Mouse (Mus musculus) Muller cell, postnatal 12 days (primary cell): ENCODE results near the gene Cyp4a32.
"Not testable (repeated sequence)": the region's sequence is repeated elsewhere in the genome, so short reads cannot be mapped to it uniquely, and the experiment has no call there.

Experiments used
- DNase-seq: peaks from one replicate; pipeline ENCODE4 v3.0.0-alpha.2; 2015; ENCODE audit errors: inconsistent ontology term

Gene Cyp4a32

GRCm38 (mm10) chr4:115600611-115601010 lies at the start of gene Cyp4a32:
Gene Cyp4a32 (plus strand): TSS chr4:115600969.
- not testable (repeated sequence) for DNase-seq

DNA sequence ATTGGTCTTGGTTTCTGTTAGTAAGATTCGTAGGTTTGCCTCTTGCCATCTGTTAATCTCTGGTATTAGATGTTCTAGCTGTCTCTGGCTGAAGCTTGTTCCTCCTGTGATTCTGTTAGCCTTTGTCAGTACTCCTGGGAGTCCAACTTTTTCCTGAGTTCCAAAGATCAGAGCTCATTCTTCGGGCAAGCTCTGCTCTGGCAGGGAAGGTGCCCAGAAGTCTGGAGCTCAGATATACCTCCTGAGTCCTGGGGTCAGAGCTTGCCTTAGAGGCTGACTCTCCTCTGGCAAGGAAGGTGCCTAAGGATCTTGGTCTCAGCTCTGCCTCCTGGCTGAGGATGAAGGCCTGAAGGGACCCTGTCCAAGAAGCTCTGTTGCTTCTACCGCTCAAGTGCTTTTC lies 48.0 kb upstream of the Cyp4a32 start:
- no peak for DNase-seq

DNA sequence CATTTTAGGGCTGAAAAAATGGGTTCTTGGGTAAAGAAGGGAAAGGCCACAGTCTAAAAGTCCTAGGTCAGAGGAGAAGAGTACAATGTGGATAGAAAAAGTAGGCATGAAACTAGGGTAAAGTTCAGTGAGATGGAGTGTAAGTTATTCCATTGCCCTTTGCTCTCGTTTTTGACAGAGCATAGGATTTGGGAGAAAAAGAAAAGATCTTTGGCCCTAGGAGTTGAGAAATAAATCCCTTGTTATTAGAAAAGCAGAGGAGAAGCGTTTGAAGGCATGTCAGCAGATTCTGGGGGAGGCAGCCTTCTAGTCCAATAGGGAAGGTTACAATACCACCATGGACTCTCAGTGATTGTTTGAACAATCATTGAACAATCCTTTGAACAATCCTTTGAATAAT lies 45.3 kb upstream of the Cyp4a32 start:
- no peak for DNase-seq

DNA sequence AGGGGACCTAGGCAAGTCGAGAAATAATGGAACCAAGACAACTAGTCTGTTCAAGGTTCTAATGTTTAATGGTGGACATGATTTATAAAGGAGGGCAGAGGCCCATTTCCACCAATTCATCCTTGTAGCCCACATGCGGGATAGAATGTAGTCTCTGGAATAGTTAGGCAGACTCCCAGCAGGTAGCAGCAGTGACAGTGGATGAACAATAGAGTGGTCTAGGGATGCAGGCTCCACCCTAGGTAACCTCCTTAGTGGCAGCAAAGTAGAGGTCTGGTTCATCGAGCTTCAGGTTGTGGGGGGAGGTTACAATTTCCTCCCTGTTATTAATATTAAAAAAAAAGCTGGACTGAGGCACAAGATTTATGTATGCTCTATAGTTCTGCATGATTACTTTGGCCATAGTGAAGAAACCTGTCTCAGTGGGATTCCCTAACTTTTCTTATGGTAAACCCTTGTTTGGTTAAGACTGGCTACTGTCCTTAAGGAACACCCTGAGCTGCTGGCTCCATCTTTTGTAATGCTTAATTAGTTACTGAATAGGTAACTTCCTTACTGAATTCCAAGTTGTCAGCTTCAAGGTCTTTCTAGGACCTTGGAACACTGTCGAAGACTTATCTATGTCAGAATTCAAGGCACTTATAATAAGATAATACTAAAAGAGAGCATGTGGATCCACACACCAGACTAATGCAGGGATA lies 42.8 kb upstream of the Cyp4a32 start:
- no peak for DNase-seq

- not testable (repeated sequence) for DNase-seq
Measured at GRCm38 (mm10) chr4:115561236-115561635, 39.5 kb upstream of the Cyp4a32 start.

- no peak for DNase-seq
Measured at GRCm38 (mm10) chr4:115563401-115563800, 37.4 kb upstream of the Cyp4a32 start, which contains the start of gene Cyp4a31. Gene Cyp4a31 (plus strand): TSS chr4:115563649.

GRCm38 (mm10) chr4:115564469-115565225 lies 36.1 kb upstream of the Cyp4a32 start:
- not testable (repeated sequence) for DNase-seq

GRCm38 (mm10) chr4:115575255-115575654 lies 25.5 kb upstream of the Cyp4a32 start:
- no peak for DNase-seq

- DNase-seq: no peak
Measured at GRCm38 (mm10) chr4:115575776-115576175, 25.0 kb upstream of the Cyp4a32 start.

DNA sequence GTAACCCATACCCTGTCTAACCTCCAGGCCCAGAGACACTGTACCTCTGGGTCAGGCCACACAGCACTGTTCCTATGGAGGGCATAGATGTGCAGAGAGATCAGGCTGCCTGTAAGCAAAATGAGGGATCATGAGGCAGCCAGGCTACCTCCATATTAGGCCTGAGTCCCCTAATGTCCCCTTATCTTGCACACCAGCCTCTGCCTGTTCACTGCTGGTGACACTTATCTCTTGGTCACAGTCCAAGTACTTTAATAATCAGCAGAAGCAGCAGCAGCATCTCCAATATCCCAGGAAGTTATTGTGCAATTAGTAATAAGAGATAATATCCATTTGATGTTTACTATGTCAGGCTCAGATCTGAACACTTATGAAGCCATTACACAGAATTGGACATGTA lies 17.7 kb upstream of the Cyp4a32 start:
- DNase-seq: no peak

DNA sequence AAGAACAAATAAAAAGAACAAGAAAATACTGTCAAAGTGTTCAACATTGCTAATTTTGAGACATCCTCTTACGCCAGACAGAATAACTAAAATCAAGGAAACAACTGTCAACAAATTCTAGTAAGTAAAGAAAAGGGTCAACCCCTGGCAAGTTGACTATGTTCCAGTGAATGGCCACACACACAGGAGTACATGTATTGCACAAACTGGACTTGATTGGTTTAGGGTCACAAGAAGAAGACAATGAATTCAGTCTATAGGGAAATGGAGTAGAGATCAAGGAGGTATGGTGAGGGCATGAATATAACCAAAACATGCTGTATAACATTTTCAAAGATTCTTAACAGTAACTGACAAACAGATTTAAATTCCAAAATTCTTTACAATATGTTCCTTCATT lies 4.4 kb upstream of the Cyp4a32 start:
- DNase-seq: no peak

DNA sequence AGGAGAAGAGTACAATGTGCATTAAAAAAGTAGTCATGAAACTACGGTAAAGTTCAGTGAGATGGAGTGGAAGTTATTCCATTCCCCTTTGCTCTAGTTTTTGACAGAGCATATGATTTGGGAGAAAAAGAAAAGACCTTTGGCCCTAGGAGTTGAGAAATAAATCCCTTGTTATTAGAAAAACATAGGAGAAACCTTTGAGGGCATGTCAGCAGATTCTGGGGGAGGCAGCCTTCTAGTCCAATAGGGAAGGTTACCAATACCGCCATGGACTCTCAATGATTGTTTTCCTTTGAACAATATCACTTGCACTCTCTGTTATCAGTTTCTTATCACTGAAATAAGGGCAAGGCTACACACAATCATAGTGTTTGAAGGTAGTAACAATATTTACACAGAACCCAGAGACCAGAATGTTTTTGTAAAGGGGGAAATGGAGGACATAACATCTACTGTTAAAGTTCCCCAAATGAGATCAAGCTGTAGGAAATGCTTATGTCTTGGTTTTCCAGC lies 3.9 kb upstream of the Cyp4a32 start:
- no peak for DNase-seq

GRCm38 (mm10) chr4:115614005-115614404 lies 13.2 kb downstream of the Cyp4a32 start:
- no peak for DNase-seq

GRCm38 (mm10) chr4:115625560-115625959 lies 24.8 kb downstream of the Cyp4a32 start:
- DNase-seq: not testable (repeated sequence)

- DNase-seq: no peak
Measured at GRCm38 (mm10) chr4:115642967-115643754, 42.4 kb downstream of the Cyp4a32 start.

- DNase-seq: no peak
Measured at GRCm38 (mm10) chr4:115645371-115645770, 44.6 kb downstream of the Cyp4a32 start.

- no peak for DNase-seq
Measured at GRCm38 (mm10) chr4:115647580-115647979, 46.8 kb downstream of the Cyp4a32 start, which contains the start of gene Cyp4b1. Gene Cyp4b1 (minus strand): TSS chr4:115647723.

DNA sequence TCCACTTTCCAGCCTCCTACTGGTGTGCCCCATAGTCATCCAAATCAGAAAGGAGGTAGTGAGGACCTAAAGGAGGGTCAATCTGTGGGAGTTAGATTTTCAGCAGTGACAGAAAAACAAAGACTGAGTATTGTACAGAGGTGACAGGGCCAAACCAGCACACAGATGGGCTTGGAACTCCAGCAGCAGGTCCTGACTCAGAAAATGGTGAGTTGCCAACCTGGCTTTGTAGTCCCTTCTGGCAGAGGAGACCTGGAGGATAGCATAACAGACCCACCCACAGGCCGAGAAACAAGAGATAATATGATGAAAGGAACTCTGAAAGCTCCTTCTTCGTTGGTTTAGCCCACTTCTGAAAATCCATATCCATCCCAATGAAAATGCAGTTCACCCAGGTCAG lies 48.0 kb downstream of the Cyp4a32 start:
- peak; percentile 21 for DNase-seq

DNA sequence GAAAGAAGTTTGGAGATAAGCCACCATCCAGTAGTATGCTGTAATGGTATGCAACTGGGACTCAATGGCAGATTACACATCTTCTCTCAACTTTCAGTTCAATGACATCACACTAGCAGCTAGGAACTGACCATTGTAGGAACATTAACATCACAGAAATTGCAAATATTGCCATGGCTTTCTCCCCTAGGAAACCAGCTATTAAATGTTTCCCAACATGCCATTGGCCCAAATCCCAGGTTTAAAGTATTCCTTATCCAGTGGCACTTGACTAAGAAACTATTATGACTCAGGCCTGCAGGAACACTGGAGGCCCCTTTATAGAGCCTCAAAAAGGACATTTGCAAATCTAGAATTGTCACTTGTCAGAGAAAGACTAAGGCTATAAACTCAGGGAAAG lies 48.6 kb downstream of the Cyp4a32 start:
- DNase-seq: no peak

DNA sequence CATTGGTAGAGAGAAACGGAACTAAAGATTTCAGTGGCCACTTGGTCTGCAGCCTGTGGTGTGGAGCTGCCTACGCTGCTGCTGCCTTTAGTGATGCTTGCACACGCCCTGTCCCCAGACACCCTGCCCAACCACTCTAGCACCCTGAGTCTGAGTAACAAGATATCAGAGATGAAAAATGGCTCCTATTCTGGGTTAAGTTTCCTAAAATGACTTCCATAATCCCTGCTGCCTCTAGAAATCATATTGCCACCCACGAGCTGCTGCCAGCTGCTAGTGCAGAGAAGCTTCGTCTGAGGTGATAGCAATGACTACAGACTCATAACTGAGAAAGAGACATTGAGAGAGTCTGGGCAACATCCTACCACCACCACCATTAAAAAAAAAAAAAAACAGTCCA lies 50.1 kb downstream of the Cyp4a32 start:
- DNase-seq: no peak

- DNase-seq: not testable (repeated sequence)
Measured at GRCm38 (mm10) chr4:115655841-115656534, 55.2 kb downstream of the Cyp4a32 start.
